Mouse (Mus musculus): ENCODE measurements around the gene Surf6. TPM values are rescaled to one million over a fixed set of nuclear protein-coding genes. Genes with fewer than 3 reads are reported as not detected.

The Surf6 gene
- polyA plus RNA-seq (2016; fragmentation: Nextera tagmentation; extraction: Ambion mirVana), result 21.6 and 23.8 TPM in 2 replicates

- Histone ChIP-seq H3K36me3 (peaks cover 77% of the 10 kb centered on the region), H3K4me2 (peak within 1 kb of the TSS; percentile 94), H3K4me3 (peak within 1 kb of the TSS; percentile 90), H3K27ac (peak within 1 kb of the TSS; percentile 90), H3K9me3 (replicated peaks) (no peaks in the 10 kb centered on the region), H3K4me1 (peaks cover 42% of the 10 kb centered on the region), H3K9ac (peak within 1 kb of the TSS; percentile 89), H3K27me3 (replicated peaks) (no peaks in the 10 kb centered on the region)
- WGBS (ENCODE audit: insufficient replicate concordance), result under 1% methylated on average over 41 of the region's 41 CpGs
- ATAC-seq, result peak; percentile 94
Measured at GRCm38 (mm10) chr2:26902467-26903220, at the start of gene Surf6. TSS of gene Surf6 (minus strand) at chr2:26902879.

- no peak overlapping the region for H3K4me3 ChIP-seq
- 78% methylated on average over 4 of the region's 4 CpGs for WGBS (ENCODE audit: insufficient replicate concordance)
- H3K27ac ChIP-seq, result no peak overlapping the region
- H3K4me2 ChIP-seq, result no peak overlapping the region
- no peaks in the 10 kb centered on the region for H3K4me1 ChIP-seq
- no peaks in the 10 kb centered on the region for H3K27me3 ChIP-seq (replicated peaks)
- no peak for ATAC-seq
- no peak overlapping the region for H3K9ac ChIP-seq
- no peaks in the 10 kb centered on the region for H3K9me3 ChIP-seq (replicated peaks)
- H3K36me3 ChIP-seq, result peaks cover 93% of the 10 kb centered on the region
Measured at GRCm38 (mm10) chr2:26952193-26952592, 49.5 kb upstream of the Surf6 start.

- ATAC-seq, result no peak
- WGBS (ENCODE audit: insufficient replicate concordance), result 83% methylated on average over 8 of the region's 8 CpGs
- peaks cover 86% of the 10 kb centered on the region for H3K36me3 ChIP-seq
Measured at GRCm38 (mm10) chr2:26951346-26951905, 48.7 kb upstream of the Surf6 start.

GRCm38 (mm10) chr2:26950411-26950810 lies 47.7 kb upstream of the Surf6 start:
- no peak for ATAC-seq
- H3K27me3 ChIP-seq (replicated peaks), result 0 out of 2 replicates have a peak, but pooled peaks cover 2% of the 10 kb centered on the region
- 75% methylated on average over 2 of the region's 2 CpGs for whole genome bisulfite sequencing (ENCODE audit: insufficient replicate concordance)
- no peak overlapping the region for H3K4me3 ChIP-seq
- peaks cover 76% of the 10 kb centered on the region for H3K36me3 ChIP-seq
- H3K9me3 ChIP-seq (replicated peaks), result no peaks in the 10 kb centered on the region
- H3K4me1 ChIP-seq, result no peaks in the 10 kb centered on the region
- H3K27ac ChIP-seq, result no peak overlapping the region
- no peak overlapping the region for H3K9ac ChIP-seq
- no peak overlapping the region for H3K4me2 ChIP-seq

More at GRCm38 (mm10) chr2:26951346-26951905, 48.7 kb upstream of the Surf6 start:
- H3K4me3 ChIP-seq, result no peak overlapping the region
- H3K4me2 ChIP-seq, result no peak overlapping the region
- no peaks in the 10 kb centered on the region for H3K27me3 ChIP-seq (replicated peaks)
- no peak overlapping the region for H3K27ac ChIP-seq
- no peaks in the 10 kb centered on the region for H3K4me1 ChIP-seq
- H3K9ac ChIP-seq, result no peak overlapping the region
- no peaks in the 10 kb centered on the region for H3K9me3 ChIP-seq (replicated peaks)

GRCm38 (mm10) chr2:26943253-26943652 lies 40.6 kb upstream of the Surf6 start:
- Histone ChIP-seq H3K27ac (no peak overlapping the region), H3K27me3 (replicated peaks) (0 out of 2 replicates have a peak, but pooled peaks cover 3% of the 10 kb centered on the region), H3K9ac (no peak overlapping the region), H3K4me3 (no peak overlapping the region), H3K9me3 (replicated peaks) (no peaks in the 10 kb centered on the region), H3K4me1 (peaks cover 6% of the 10 kb centered on the region; the same call in 1 of the 2 replicates), H3K36me3 (peaks cover 5% of the 10 kb centered on the region), H3K4me2 (no peak overlapping the region)
- no peak for ATAC-seq
- 56% methylated on average over 3 of the region's 3 CpGs for WGBS (ENCODE audit: insufficient replicate concordance)

DNA sequence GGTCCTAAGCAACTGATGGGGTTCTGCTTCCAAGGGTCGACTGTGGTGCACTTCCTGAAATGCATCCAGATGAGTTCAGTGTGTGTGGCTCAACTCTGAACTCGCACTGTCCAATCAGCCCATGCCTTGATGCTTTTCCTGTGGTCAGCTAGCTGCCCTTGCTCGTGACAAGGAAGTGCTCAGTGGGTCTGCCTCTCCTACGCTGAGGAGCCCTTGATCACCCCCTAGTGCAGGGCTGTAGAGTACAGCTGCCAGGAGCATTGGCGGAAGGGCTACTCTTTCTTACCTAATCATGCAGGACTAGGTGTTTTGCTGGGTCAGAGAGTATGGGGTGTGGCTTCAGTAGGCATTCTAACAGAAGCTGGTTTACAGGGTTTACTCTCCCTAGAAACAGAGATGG lies 38.9 kb upstream of the Surf6 start:
- Histone ChIP-seq H3K9ac (no peak overlapping the region), H3K36me3 (no peaks in the 10 kb centered on the region), H3K4me1 (peaks cover 10% of the 10 kb centered on the region), H3K4me3 (no peak overlapping the region), H3K9me3 (replicated peaks) (no peaks in the 10 kb centered on the region), H3K27ac (no peak overlapping the region), H3K4me2 (no peak overlapping the region), H3K27me3 (replicated peaks) (0 out of 2 replicates have a peak, but pooled peaks cover 3% of the 10 kb centered on the region)
- WGBS (ENCODE audit: insufficient replicate concordance), result 18% methylated on average over 5 of the region's 5 CpGs
- ATAC-seq, result peak; percentile 46; the same call in 1 of the 2 replicates

DNA sequence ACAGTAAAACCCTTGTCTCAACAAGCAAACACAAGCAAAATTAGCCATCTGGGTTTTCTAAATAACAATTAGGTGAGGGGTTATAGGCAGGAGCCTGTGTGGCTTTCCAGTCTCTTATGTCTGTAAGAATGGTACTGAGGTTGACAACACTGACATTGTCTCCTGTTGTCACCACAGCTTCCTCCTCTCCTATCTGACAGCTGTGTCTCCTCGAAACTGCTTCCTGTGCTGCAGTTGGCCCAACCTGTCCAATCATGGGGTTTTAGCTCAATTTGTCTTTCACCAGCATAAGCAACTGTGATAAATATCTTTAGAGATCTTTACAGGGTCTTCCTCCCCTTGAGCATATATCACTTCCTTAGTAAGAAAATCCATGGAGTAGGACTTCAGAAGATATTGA lies 33.7 kb upstream of the Surf6 start:
- no peak overlapping the region for H3K9ac ChIP-seq
- no peak overlapping the region for H3K4me3 ChIP-seq
- 21% methylated on average over 1 of the region's 1 CpGs for WGBS (ENCODE audit: insufficient replicate concordance)
- H3K27me3 ChIP-seq (replicated peaks), result no peaks in the 10 kb centered on the region
- no peak for ATAC-seq
- no peak overlapping the region for H3K4me2 ChIP-seq
- peaks cover 5% of the 10 kb centered on the region for H3K36me3 ChIP-seq
- no peaks in the 10 kb centered on the region for H3K9me3 ChIP-seq (replicated peaks)
- H3K27ac ChIP-seq, result no peak overlapping the region
- H3K4me1 ChIP-seq, result peaks cover 38% of the 10 kb centered on the region

GRCm38 (mm10) chr2:26935286-26935685 lies 32.6 kb upstream of the Surf6 start:
- no peak overlapping the region; the same call in 1 of the 2 replicates for H3K27ac ChIP-seq
- peaks cover 46% of the 10 kb centered on the region for H3K4me1 ChIP-seq
- no peaks in the 10 kb centered on the region for H3K27me3 ChIP-seq (replicated peaks)
- 18% methylated on average over 2 of the region's 2 CpGs for WGBS (ENCODE audit: insufficient replicate concordance)
- no peak overlapping the region for H3K4me2 ChIP-seq
- H3K36me3 ChIP-seq, result peaks cover 17% of the 10 kb centered on the region
- H3K4me3 ChIP-seq, result no peak overlapping the region
- no peaks in the 10 kb centered on the region for H3K9me3 ChIP-seq (replicated peaks)
- no peak overlapping the region for H3K9ac ChIP-seq
- no peak for ATAC-seq

DNA sequence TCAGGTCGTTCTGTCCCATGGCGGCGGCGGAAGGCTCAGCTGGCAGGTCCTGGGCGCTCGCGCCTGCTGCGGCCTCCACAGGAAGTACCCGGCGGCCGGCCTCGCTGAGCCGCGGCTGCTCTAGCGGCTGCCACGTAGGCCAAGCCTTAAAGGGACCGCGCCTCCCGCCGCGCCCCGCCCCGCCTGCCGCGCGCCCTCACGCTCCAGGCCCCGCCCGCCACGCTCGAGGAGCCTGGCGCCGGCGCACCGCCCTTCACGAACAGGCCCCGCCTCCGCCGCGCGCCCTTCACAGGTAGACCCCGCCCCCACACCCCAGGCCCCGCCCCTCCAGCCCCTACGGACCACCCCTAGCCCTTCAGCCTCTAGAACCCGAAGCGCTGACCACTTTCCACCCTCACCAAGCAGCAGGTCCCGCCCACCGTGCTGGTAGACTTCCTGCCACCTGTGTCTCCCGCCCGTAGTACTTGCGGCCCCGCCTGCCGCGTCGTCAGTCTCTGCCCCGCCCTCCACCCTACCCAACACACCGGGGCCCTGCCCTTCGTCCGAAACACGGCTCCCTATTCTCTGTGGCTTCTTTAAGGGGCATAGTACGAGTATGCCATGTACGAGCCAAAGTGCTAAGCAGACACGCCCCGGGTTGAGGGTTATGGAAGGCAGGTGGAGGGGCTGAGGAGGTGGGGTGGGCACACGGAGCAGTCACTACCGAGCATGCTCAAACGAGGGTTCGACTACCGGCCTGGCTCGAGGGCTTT lies 30.8 kb upstream of the Surf6 start, which contains the start of the genes Surf4 and Stkld1:
Gene Surf4 (minus strand): TSS at position 625 of the 752 bp plus-strand sequence.
Gene Stkld1 (plus strand): TSS at position 744 of the 752 bp plus-strand sequence.
- peaks cover 63% of the 10 kb centered on the region for H3K4me1 ChIP-seq
- peak; percentile 94 for ATAC-seq
- peaks cover 33% of the 10 kb centered on the region for H3K36me3 ChIP-seq
- H3K9ac ChIP-seq, result peak within 1 kb of the TSS; percentile 98
- peak within 1 kb of the TSS; percentile 95 for H3K4me3 ChIP-seq
- H3K27me3 ChIP-seq (replicated peaks), result no peaks in the 10 kb centered on the region
- H3K27ac ChIP-seq, result peak within 1 kb of the TSS; percentile 88
- peak within 1 kb of the TSS; percentile 92 for H3K4me2 ChIP-seq
- no peaks in the 10 kb centered on the region for H3K9me3 ChIP-seq (replicated peaks)
- under 1% methylated on average over 53 of the region's 70 CpGs for WGBS (ENCODE audit: insufficient replicate concordance)

DNA sequence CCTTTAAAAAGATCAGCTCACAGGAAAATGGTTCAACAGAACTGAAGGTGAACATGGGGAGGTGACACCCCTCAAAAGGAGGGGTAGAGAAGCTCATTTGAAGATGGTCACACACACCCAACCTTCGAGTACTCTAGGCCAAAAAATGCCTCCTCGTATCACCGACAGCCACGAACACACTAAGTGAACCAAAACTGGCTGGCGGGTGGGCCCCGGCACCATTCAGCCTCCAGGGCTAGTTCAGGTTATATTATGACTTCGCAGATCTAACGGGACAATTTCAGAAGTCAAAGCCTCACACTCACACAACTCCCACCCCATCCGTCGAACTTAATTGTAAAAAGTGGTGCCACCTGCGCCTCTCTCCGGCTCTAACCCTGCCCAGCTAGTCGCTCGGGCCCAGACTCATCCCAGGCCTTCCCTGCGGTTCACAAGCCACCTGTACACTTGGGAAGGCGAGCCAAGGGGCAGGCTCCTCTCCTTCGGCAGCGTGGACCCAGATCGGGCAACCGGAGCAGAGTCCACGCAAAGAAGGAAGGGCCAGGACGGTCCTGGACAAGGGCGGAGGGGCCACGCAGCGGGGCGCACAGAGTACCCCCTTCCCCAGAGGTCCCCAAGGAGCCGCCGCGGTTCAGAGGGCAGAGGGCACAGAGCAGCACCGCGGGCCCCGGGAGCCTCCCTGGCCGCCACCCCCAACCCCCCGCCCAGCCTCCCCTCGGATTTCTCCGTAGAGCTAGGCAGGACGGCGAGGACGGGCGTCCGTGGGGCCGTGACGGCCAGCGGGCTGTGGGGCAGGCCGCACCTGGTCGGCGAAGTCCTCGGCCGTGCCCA lies 30.0 kb upstream of the Surf6 start:
- no peaks in the 10 kb centered on the region for H3K9me3 ChIP-seq (replicated peaks)
- H3K27ac ChIP-seq, result peak overlapping the region; percentile 88
- WGBS (ENCODE audit: insufficient replicate concordance), result 4% methylated on average over 49 of the region's 49 CpGs
- ATAC-seq, result peak; percentile 24
- H3K36me3 ChIP-seq, result peaks cover 41% of the 10 kb centered on the region
- peak overlapping the region; percentile 92 for H3K4me2 ChIP-seq
- peak overlapping the region; percentile 98 for H3K9ac ChIP-seq
- H3K4me1 ChIP-seq, result peaks cover 71% of the 10 kb centered on the region
- peak overlapping the region; percentile 95 for H3K4me3 ChIP-seq
- no peaks in the 10 kb centered on the region for H3K27me3 ChIP-seq (replicated peaks)

GRCm38 (mm10) chr2:26930390-26930789 lies 27.7 kb upstream of the Surf6 start:
- no peak overlapping the region for H3K4me3 ChIP-seq
- peaks cover 64% of the 10 kb centered on the region for H3K36me3 ChIP-seq
- peaks cover 59% of the 10 kb centered on the region for H3K4me1 ChIP-seq
- no peak for ATAC-seq
- peak overlapping the region; percentile 24 for H3K4me2 ChIP-seq
- H3K27me3 ChIP-seq (replicated peaks), result no peaks in the 10 kb centered on the region
- no peaks in the 10 kb centered on the region for H3K9me3 ChIP-seq (replicated peaks)
- H3K9ac ChIP-seq, result peak overlapping the region; percentile 98; the same call in 1 of the 2 replicates
- H3K27ac ChIP-seq, result 0 out of 2 replicates have a peak overlapping the region, but pooled peaks have one; percentile 55
- 35% methylated on average over 1 of the region's 1 CpGs for WGBS (ENCODE audit: insufficient replicate concordance)
